Mouse (Mus musculus): ENCODE data around the gene Man1c1.
A peak's percentile ranks its signal among the peaks of the same experiment; 100 is the strongest.

The Man1c1 gene

DNA sequence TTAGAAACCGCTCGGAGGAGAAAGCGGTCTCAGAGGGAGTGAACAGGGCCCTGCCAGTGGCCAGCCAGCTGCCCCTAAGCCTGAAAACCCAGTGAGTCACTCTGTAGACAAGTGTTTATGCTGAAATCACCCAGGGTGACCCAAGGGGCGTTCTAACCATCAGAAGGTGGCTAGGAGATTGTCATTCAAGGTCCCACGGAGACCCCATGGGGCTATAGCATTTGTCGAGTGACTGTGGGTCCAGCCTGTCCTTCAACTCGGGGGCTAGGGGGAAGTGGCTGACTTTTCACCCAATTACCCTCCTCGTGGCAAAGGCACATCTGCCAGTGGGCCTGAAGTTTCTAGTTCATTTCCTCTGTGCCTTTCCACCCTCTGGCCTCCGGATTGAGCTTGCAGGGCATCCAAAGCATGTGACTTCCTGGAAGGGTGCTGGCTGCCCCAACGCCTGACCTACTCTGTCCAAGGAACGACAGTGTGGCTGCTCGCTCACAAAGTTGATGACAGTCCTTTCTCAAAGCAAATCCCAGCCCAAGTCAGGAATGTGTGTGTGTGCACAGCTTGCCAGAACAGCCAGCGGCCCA, 71.9 kb downstream of the Man1c1 start:
- peak; percentile 77 to 90 for DNase-seq

DNA sequence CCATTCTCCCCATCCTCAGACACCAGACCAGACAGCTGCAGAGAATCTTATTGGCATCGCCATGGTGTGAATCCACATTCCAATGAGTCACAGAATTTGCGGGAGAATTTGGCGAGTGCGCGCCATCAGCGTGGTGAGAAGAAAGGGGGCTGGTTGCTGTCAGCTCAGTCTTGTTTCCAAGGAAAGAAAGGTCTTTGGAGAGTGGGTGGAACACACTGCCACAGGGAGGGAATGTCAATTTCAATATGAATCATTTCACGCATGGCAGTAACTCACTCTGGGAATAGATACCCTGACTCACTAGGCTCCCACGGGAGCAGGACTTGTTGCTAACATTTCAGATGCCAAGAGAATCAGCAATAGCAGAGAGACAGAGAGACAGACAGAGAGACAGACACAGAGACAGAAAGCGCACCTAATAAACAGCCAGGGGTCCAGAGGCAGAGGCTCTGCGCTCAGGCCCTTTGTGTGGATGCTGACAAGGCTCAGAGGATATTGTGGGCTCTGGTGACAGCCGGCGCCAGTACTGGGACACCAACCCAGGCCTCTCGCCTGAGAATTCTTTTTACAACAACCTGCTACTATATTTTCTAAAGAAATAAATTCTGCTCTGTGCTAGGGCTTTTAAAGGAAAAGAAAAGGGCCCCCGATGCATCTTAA, 72.5 kb downstream of the Man1c1 start:
- DNase-seq = no peak

DNA sequence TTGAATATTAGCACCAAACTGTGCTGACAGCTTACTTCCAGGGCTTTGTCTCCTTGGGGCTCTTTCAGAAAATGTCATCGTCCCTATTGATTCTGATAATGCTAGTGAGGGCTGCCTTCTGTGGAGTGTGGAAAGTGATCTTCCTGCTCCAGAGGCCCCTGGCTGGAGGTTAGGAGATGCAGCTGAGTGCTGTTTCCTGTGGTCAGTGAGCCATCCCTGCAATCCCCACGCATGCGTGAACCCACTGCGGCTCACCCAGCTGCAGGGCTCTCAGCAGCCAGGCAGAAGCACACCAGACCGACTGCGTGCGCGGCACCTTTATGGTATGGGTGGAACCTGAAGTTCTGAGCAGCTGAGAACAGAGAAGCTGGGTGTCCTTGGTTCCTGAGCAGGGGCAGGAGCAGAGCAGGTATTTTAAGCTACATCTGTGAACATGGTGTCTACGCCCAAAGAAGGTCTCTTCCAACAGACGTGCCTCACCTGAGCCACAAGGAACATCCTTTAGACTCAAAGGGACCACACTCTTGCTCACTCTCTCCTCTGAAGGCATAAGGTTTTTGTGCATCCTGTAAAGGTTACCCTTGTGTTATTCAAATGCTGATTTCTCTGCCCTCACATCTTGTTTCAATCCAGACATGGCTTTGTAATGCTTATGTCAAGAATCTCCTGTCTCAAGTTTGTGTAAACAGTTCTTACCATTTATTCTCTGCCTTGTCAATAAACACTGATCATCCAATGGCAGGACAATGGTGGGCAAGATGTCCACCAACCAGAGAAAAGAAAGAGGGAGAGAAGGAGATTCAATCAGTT, 75.3 kb downstream of the Man1c1 start:
- DNase-seq = no peak

DNA sequence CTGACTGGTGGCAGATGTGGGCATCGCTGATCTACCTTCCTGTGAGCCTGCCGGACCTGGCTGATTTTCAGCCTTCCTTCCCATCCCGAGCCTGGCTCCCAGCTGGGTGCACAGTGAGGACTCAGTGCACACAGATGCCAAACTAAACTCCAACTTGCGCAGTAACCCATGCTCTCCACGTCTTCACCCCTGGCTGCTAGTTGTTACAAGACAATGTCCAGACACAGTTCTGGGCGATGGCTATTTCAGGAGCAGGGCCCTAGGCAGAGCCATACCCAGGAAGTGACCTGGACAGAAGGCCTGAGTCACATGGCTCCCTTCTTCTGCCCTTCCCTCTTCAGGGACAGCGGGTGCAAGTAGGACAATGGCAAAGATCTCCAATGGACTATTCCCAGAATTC, 76.0 kb downstream of the Man1c1 start:
- DNase-seq = no peak

DNA sequence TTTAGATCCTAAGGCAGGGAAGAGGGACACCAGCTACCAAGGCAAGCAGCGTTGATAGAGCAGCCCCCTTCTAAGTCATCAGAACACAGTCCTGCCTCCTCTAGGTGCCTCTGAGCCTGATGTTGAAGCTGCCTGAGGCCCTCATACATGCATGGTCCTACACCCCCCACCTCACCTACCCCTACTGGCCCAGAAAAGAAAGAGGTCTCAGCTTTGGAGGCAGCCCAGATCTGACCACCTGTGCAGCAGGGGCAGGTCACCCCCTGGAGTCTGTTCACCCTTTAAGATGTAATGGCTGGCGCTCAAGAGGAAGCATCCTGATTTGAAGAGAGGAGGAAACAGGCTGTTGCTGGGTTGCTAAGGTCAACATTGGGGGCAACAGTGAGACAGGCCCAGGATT, 77.2 kb downstream of the Man1c1 start:
- no peak for DNase-seq

DNA sequence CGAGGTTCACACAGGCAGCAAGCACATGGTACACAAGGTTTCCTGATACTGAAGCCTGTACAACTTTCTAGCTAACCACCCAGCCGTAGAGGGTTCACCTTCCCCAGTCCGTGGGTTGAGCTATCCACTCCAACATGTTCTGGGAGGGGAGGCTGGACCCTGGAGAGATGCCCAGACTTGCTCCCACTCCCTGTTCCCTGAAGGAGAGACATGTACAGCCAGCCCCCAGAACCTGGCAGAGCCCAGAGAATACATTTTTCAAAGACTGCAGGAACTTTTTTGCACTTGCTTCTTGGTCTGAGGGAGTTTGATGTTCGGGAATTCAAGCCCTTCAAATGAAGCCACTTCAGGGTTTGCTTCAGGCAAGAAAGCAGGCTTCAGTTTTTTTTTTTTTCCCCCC, 77.7 kb downstream of the Man1c1 start:
- no peak for DNase-seq

DNA sequence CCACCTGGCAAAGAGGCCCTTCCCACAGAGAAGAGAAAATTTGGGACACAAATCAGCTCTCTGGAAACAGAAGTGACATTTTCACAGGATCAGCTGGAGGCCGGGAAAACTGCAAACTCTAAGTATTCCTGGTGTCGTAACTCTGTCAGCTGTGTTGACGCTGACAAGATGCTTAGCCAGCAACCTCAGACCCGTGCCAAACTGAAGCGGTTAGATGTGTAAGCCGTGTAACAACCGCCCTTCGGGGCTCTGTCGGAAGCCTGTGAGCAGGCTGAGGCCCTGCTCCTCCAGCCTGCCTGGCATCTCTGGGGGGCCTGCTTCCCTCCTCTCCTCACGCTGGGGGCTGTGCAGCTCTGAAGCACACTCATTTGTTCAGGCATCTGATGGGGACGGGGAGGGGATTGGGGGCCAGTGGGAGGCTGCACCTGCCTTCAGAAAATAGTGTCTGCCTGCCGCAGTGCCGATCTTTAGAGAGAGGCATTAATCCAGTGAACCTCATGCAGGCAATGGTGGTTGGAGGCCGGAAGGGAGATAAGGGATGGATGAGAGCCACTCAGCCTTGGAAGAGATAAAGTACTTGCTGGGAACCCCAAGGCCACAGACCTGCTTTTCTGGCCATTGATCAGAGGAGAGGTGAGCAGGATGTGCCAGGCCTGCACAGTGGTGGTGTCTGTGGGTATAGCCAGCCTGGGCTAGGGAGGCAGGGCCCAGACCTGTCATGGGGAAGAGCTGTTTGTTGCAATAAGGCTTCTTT, 79.8 kb downstream of the Man1c1 start:
- peak; percentile 55 to 81 for DNase-seq

DNA sequence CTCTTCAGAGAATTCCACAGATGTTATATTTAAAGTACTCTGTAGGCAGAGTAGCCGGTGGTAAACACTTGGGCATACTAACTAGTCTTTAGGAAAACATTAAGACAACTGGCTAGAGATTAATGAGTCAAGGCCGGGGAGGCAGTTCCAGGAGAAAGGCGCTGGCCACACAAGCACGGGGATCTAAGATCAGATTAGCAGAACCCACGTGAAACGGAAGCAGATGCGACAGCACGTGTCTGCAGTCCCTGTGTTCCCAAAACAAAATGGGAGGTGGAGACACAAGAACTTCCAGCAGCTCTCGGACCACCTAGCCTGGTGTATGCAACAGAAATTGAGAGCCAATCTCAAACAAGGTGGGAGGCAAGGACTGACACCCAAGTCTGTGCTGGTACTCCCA, 82.4 kb downstream of the Man1c1 start:
- DNase-seq = no peak

DNA sequence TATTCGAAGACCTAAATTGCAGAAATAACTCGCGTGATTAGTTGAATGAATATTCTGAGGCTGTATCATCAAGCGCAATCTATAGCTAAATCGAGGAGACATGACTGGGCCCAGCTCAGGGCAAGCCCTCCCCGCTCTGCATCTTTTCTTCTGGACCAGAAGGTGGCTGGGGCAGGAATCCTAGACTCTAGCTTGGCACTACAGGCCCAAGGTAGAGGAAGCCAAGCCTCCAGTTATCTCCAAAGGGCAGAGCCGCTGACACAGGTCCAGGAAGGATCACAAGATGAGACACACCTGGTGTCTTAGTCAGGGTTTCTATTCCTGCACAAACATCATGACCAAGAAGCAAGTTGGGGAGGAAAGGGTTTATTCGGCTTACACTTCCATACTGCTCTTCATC, 83.8 kb downstream of the Man1c1 start:
- no peak for DNase-seq

DNA sequence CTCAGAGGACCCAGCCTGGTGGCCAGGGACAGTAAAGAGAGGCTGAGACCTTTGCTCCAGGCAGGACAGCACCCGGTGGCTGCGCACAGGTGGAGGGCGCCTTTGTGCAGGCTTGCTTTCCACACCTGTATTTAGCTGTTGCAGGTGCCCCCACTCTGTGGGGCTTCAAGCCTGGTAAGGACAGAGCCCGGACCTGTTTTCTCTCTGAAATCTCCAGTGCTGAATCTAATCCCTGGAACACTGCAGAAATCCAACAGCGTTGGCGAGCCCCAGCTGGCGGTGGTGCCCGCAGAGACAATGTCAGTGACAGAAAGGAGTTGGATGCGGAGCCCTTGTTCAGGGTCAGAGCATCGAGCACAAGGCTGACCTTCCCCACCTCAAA, 84.6 kb downstream of the Man1c1 start:
- DNase-seq = no peak

DNA sequence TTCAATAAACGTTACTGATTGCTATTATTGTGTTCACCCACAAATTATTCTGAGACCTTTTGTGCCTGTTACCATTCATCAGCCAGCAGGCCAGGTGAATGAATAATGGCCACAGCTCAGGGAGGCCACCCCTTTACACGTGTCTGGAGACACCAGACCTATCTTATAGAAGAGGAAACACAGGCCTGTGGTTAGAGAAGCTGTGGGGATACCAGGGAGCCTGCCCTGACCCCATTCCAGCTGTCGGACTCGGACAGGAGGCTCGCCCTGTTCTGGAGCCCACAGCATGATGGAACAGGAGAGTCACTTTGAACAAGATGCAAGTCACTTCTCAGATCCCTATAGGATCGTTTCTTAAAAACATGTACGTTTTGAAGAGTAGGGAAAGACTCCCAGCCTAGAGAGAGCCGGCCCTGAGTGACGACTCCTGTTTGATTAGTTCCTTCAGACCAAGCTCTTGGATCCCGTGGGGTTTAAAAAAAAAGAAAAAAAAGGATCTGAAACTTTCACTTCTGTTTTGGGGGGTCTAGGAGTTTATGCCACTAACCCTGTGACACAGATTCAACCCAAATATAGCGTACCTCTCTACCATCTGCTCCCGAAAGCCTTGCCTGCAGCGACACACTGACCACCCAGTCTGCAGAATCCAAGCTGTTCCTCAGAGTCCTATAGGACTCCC, 85.1 kb downstream of the Man1c1 start:
- no peak for DNase-seq

DNA sequence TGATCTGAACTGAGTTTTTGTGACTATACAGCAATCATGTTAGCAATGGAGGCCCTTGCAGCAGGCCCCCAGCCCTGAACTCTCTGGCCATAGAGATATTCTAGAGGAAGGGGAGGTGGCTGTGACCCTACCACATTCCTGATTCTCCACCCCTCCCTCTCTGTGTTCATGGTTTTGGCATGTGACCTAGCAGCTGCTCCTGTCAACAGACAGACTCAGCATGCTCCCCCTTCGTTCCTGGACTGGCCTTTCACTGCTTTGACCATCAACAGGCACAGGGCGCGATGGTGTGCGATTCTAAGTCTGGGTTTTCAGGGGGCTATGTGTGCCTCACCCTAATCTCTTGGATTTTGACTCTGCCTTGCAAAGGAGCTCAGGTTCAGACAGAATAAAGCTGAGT, 86.3 kb downstream of the Man1c1 start:
- DNase-seq = no peak

DNA sequence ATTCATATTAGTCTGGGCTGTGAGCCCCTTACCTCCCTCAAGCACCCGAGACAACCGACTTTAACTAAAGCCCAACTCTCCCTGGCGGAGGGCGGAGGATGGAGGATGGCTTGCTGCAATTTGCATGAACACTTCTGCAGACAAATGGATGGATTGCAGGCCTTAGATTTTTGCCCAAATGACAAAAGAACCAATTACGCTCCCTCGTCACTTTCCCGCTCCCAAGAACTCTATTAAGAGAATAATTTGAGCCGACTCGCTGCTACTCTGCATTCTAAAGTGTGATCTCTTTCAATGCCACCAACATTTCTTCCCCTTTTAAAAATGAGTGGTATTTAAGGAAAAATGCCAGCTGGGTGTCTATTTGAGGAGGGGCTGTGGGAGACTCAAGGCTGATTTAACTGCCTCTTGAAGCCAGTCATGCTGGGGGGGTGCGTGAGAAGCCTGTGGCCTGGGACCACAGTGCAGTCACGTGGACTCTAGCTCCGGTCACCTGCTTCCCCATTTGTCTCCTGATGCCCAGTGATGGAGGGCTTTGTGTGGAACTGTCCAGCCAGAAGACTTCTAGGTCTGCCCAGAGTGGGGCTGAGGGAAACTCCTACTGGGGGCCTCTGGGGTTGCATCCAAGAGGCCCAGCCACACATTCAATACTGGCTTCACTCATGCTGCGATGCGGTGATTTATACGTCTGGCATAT, 88.0 kb downstream of the Man1c1 start:
- DNase-seq = no peak

DNA sequence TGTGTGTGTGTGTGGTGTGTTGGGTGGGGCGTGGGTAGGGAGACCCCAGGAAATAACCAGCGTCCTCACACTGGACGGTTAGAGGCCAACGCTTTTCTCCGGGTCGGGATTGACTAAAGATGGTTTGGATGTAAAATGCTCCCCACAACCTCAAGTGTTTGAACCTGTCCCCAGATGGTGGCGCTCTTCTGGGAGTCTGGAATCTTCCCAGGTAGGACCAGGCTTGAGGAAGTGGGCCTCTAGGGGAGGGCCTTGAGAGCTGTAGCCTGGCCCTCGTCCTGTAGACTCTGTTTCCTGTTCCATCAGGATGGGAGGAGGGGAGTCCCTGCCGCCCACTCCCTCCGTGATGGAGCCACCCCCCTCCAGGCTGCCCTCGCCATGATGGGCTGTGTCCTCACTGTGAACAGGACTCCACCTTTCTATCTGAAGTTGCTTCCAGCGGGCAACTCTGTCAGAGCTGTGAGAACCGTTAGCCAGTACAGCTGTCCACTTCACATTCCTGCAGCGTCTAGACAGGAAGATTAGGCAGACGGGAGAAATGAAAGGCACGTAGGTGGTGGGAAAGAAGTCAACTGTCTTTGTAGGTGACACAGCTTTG, 91.9 kb downstream of the Man1c1 start:
- DNase-seq = peak in 1 of 2 experiments; percentile 43

DNA sequence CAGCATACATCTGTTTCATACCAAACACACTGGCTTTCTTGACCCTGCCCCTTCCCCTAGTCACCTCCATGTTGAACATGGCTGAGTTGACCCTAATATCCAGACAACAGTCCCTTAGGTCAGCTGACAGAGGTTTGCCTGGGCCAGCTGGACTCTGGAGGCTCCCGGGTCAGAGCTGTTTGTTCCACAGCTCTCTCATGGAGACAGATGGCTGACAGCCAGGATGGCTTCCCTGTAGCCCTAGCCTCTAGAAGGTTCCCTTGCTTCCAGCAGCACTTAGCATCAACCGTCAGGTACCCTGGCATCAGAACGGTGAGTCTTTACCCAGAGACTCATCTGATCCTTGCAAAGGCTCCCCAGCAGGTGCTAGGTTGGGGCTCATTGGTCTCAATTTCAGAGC, 93.5 kb downstream of the Man1c1 start:
- DNase-seq = no peak

DNA sequence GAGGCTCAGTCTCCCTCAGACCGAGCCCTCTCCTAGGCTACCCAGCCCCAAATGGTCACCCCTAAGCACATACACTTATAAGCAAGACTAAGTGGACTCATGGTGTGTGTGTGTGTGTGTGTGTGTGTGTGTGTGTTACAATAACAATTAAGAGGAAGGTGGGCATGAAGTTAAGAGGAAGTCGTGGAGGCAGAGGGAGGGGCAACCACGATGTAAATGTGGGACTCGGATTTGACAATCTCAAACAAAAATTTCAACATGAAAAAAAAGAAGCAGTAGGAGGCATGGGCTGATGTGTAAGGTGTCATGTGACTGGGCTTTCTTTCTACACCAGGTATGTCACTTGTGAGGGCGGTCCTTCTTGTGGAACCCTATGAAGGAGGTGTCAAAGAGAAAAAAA, 96.4 kb downstream of the Man1c1 start:
- no peak for DNase-seq

DNA sequence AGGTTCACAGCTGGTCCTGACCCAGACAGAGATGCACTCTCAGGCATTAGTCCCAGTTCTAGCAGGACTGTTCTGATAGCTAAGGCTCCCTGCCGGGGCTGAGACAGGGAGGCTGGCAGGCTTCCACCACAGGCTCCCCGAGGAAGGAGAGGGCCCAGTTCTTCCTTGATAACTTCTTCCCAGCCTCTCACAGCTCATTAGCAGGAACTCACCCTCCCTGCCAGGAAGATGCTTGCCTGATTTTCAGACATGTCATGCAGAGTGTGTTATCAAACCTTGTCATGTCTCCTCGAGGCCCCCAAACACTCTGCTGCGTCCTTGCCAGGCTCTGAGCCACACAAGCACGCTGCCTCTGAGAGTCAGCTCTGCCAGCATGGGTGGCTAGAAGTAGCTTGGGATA, 98.0 kb downstream of the Man1c1 start:
- no peak for DNase-seq

DNA sequence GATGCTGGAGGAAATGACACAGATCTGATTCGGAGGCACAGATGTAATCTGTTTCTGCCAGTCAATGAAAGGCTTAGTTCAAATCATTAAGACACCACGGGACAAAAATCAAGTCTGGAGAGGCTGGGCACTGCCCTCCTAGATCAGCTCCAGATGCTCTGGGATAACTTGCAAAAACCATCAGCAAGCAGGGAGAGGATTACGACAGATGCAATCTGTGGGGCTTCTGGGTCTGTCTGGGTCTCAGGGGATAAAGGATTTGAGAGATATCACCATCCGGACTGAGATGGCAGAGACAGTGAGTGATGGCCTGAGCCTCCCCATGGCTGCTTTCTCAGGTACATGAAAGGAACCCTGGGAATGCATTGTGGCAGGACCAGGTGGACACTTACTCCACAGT, 99.6 kb downstream of the Man1c1 start:
- DNase-seq = no peak

DNA sequence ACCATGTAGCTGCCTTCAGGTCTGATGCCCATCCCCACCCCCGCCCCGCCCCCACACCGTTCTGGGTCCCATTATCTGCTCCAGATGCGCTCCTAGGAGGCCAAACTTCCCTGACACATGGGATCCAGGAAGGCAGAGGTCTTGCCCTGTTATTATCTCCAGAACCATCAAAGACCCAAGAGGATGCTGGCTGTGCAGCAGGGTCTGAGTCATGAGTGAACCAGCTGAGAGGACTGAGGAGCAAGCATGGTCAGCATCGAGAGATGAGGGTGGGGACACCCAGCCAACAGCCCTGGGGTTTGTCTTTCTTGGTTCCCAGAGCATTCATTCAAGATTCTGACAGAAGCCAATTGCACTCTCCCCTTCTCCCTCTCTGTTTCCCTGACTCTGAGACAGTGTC, 100.5 kb downstream of the Man1c1 start:
- no peak for DNase-seq

DNA sequence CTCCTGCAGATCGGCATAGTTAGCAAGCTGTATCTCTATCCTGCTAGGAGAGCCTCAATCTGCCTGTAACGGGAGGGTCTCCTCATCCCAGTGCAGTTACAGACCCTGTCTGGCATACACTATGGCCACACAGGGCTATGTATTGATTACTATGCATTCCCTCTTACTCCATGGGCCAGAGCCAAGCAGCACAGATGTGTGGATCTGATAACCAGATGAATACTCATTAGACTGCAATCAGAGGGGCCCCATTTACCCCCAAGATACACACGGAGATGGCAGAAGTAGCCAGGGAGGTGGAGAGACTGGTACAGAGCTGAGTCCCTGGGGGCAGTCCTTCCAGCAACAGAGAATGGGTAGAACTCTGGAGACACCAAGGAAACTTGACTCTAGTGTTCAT, 101.5 kb downstream of the Man1c1 start:
- DNase-seq = no peak

DNA sequence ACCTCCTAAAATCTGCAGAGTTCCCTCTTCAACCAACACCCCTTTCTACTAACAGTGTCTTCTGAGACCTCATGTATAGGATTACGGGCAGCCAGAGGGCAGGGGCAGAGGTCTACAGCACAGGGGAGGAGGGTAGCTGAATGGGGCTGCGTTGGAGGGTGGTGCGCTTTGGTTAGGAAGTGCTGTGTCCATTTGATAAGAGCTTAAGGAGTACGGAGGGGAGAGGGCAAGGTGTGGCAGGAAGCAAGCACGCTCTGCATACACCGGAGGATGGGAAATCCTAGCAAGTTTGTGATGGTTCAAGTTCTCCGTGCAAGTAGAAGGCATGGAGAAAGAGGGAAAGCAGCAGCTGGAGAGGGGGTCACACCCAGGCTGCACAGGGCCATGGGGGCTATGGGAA, 102.1 kb downstream of the Man1c1 start:
- DNase-seq = peak in 1 of 2 experiments; percentile 39

DNA sequence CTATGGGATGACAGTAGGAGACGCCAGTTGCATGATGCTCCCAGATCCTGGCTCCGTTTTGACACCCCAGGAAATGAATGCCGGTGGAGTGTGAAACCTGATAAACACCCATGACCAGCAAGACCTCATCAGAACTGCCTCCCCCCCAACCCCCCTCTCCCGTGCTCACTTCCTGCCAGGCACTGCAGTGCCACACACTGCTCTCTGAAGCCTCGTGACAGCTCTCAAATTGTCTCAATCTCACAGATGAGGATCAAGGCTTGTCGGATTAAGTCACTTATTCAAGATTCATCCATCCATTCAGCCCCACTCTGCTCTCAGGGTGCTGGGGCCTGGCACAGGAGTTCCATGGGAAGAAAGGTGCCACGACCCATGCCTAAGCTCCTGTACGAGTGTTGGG, 102.7 kb downstream of the Man1c1 start:
- no peak for DNase-seq
